Mouse (Mus musculus): ENCODE measurements around the gene Fndc8.
"Not testable (repeated sequence)": the region's sequence is repeated elsewhere in the genome, so short reads cannot be mapped to it uniquely, and the experiment has no call there.

Fndc8 gene

DNA sequence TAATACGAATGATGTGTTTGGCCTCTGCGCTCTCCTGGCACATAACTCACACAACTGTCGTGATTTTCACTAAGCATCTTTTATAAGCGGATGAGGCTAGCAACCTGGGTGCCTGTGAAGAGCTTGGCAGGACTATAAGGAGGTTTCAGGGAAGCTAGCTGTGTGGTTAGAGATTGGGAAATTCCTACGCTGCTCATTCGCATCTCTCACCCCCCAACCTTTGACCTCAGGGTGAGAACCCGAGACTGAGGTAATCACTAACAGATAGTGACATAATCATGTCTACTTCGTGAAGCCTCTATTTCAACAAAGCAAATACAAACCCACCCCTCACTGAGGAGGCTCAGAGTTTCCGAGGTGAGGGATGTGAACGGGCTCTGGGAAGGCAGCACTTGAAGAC, 28.8 kb downstream of the Fndc8 start:
- no peak for DNase-seq

DNA sequence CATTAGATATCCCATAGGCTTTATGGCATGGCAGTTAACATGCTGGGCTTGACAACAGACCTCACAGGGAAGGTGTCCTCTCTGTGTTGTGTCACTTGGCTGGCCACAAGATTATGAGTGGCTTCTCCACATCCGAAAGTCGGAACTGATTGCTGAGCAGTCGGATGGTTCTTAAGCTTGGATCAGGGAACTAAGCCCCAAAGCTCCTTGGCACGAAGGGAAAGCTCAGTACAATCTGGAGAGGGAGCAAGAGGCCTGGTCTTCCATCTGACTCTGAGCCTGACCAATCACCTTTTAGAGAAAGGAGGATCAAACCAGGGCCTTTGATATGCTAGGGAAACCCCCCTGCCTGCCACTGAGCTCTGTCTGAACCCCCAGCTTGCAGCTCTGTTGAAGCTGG, 29.8 kb downstream of the Fndc8 start:
- DNase-seq: no peak

DNA sequence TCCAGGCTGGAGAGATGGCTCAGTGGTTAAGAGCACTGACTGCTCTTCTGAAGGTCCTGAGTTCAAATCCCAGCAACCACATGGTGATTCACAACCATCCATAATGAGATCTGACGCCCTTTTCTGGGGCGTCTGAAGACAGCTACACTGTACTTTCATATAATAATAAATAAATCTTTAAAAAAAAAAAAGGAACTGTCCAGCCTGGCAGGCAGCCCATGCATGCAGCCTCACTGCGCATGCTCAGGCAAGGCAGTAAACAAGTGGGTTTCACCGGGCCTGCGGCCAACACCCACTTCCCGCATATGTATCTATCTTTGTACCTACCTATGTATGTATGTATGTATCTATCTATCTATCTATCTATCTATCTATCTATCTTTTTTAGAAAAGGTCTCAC, 32.0 kb downstream of the Fndc8 start:
- not testable (repeated sequence) for DNase-seq

DNA sequence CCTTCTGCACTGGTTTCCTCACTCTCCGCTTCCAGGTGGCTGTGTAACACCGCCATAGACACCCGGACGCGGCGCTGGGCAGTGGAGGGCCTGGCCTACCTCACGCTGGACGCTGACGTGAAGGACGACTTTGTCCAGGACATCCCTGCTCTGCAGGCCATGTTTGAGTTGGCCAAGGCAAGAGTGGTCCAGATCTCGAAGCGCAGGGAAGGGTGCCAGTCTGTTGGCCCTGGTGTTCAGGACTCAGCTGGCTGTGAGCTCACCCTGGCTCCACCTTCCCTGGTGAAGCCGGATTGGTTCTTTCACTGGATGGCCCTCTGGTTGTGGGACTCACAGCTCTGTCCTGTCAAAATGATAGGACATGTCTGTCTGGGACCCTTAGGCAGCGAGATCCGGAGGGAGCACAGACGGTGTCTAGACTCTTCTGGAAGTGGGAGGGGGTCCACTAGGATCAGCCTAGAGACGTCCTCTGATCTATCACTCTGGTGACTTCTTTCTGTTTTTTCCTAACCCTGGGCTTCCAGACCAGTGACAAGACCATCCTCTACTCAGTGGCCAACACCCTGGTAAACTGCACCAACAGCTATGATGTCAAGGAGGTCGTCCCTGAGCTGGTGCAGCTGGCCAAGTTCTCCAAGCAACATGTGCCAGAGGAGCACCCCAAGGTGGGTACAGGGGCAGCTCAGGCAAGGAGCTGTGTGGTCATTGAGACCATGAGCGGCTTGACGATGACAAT, 37.1 kb downstream of the Fndc8 start:
- no peak for DNase-seq

DNA sequence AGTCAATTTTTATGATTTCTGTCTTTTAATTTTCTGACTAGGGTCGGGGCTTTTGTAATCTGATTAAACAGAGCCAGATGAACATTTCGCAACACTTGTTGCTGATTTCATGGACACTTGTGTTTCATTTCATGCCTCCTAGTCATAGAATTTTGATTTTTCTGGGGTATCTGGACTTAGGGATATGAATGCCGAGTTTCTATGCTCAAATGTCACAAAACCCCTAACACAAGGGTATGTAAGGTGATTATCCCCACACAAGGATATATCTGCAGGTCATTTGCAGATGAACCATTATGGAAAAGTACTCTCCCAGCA, 37.7 kb downstream of the Fndc8 start:
- no peak for DNase-seq

DNA sequence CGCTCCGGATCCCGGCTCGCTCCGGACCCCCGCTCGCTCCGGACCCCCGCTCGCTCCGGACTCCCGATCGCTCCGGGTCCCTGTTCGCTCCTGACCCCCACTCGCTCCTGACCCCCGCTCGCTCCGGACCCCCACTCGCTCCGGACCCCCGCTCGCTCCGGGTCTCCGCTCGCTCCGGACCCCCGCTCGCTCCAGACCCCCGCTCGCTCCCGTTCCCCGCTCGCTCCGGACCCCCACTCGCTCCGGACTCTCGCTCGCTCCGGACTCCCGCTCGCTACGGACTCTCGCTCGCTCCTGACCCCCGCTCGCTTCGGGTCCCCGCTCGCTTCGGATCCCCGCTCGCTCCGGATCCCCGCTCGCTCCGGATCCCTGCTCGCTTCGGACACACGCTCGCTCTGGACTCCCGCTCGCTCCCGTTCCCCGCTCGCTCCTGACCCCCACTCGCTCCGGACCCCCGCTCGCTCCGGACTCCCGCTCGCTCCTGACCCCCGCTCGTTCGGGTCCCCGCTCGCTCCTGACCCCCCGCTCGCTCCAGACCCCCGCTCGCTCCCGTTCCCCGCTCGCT, 38.5 kb downstream of the Fndc8 start:
- not testable (repeated sequence) for DNase-seq

DNA sequence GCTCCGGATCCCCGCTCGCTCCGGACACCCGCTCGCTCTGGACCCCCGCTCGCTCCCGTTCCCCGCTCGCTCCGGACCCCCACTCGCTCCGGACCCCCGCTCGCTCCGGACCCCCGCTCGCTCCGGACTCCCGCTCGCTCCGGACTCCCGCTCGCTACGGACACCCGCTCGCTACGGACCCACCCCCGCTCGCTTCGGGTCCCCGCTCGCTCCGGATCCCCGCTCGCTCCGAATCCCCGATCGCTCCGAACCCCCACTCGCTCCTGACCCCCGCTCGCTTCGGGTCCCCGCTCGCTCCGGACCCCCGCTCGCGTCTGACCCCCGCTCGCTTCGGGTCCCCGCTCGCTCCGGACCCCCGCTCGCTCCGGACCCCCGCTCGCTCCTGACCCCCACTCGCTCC, 39.2 kb downstream of the Fndc8 start:
- DNase-seq: not testable (repeated sequence)

DNA sequence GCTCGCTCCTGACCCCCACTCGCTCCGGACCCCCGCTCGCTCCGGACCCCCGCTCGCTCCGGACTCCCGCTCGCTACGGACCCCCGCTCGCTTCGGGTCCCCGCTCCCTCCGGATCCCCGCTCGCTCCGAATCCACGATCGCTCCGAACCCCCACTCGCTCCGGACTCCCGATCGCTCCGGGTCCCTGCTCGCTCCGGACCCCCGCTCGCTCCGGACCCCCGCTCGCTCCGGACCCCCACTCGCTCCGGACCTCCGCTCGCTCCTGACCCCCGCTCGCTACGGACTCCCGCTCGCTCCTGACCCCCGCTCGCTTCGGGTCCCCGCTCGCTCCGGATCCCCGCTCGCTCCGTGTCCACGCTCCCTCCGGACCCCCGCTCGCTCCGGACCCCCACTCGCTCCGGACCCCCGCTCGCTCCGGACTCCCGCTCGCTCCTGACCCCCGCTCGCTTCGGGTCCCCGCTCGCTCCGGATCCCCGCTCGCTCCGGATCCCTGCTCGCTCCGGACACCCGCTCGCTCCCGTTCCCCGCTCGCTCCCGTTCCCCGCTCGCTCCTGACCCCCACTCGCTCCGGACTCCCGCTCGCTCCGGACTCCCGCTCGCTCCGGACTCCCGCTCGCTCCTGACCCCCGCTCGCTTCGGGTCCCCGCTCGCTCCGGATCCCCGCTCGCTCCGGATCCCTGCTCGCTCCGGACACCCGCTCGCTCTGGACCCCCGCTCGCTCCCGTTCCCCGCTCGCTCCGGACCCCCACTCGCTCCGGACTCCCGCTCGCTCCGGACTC, 39.9 kb downstream of the Fndc8 start:
- DNase-seq: not testable (repeated sequence)

DNA sequence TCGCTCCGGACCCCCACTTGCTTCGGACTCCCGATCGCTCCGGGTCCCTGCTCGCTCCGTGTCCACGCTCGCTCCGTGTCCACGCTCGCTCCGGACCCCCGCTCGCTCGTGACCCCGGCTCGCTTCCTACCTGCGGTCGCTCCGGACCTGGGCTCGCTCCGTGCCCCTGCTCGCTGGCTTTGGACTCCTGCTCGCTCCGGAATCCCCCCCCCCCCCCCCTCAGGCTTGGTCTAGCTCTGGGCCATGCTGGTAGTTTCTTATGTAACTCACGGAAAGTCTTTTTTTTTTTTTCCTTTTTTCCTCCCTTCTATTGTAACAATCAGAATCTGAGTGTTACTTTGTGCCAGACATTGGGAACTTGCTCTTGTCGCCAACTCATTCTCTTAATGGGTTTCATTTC, 41.3 kb downstream of the Fndc8 start:
- DNase-seq: no peak

DNA sequence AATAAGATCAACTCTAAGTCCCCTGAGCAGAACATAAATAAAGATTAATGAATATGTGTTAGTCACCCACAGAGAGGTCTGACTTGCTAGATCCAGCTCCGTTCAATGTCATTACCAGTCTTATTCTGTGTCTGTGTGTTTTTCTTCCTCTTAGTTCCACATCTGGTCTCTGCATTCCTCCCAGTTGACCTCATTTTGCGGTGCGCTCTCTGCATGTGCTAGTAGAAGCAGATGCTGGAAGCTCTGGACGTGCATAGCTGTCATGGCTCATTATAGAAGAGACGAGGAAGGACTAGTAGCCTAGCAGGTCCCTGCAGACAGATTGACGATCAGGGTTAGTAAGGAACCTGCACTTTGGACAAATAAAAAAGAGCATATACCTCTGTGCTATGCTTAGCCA, 51.4 kb downstream of the Fndc8 start:
- no peak for DNase-seq

DNA sequence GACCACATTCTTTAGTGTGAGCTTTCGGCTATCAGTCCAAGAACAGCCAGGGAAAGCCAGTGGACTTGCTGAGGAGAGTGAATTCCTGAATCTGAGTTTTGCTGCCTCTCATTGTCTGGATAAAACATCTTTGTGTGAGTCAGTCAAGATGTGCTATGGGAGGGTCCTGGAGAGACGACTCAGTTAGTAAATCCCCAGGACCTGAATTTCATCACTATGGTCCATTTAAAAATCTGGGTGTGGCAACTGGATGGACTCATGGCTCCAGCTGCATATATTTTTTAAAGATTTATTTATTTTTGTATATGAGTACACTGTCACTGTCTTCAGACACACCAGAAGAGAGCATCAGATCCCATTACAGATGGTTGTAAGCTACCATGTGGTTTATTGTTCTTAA, 53.7 kb downstream of the Fndc8 start:
- DNase-seq: no peak

DNA sequence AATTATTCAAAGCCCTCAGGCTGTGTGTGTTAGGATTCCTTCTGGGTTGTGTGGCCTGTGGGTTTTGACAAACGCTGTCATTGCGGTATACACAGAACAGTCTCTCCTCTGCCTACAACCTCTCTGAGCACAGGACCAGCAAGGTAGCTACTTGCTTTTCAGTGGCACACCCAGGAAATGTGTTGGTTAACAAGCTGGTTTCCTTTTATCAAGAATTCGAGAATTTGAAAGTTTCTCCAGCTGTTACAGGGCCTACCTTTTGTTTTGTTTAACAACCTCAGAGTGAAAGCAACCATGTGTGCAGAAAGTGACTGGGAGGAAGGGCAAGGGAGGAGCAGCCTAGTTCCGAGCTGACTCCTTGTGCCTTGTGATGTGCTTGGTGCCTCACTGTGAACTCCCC, 55.5 kb downstream of the Fndc8 start:
- no peak for DNase-seq

DNA sequence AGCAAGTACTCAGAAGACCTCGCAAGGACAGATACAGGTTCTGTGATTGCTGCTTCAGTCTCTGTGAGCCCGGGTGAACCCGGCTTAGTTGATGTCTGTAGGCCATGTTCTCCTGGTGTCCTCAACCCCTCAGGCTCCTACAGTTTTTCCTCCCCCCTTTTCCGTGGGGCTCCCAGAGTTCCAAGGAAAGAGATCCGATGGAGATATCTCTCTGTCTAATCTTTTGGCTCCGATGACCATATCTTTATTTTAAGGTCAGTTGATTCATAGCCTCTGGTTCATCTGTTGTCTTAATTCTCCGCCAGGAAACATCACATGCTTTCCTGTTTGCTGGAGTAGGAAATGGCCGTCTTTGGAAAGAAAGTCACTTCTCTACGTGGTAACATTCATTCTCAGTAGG, 57.1 kb downstream of the Fndc8 start:
- DNase-seq: peak; percentile 68

Measured in kidney, adult 9 months (tissue).